Mouse (Mus musculus) CH12.LX (cell line): ENCODE measurements around the gene Cdk4.
A peak's percentile ranks its signal among the peaks of the same experiment; 100 is the strongest.

Source experiments
- CHD2 ChIP-seq: IDR thresholded peaks from 2 replicates; pipeline ENCODE4 v1.6.1; 2011; ENCODE audit warnings: low read length, improper control_type of control experiment
- CTCF ChIP-seq, 2 experiments: IDR thresholded peaks in 1 of 2; conservative IDR thresholded peaks in 1 of 2; 2 replicates each; pipeline ENCODE4 v1.5.1; 2011 to 2012; ENCODE audit warnings: low read depth in 2 of 2, low read length in 2 of 2, improper control_type of control experiment in 1 of 2, inconsistent platforms in 1 of 2, mild to moderate bottlenecking in 1 of 2, moderate library complexity in 1 of 2
- EP300 ChIP-seq: IDR thresholded peaks from 2 replicates; pipeline ENCODE4 v1.6.1; 2011; ENCODE audit warnings: low read length, improper control_type of control experiment
- JUN ChIP-seq: IDR thresholded peaks from 2 replicates; pipeline ENCODE4 v1.6.1; 2011; ENCODE audit warnings: low read depth, mild to moderate bottlenecking, low read length, improper control_type of control experiment, moderate library complexity; ENCODE audit not compliant: insufficient read depth
- MAFK ChIP-seq: IDR thresholded peaks from 2 replicates; pipeline ENCODE4 v1.6.1; 2011; ENCODE audit warnings: low read length, improper control_type of control experiment; ENCODE audit not compliant: insufficient replicate concordance
- MYC ChIP-seq: IDR thresholded peaks from 2 replicates; pipeline ENCODE4 v1.6.1; 2011; ENCODE audit warnings: low read depth, mild to moderate bottlenecking, improper control_type of control experiment, low read length
- NELFE ChIP-seq: IDR thresholded peaks from 2 replicates; pipeline ENCODE4 v1.6.1; 2011; ENCODE audit warnings: low read depth, low read length, improper control_type of control experiment
- PAX5 ChIP-seq: IDR thresholded peaks from 2 replicates; pipeline ENCODE4 v1.6.1; 2012; ENCODE audit warnings: low read length, inconsistent platforms, mixed read lengths
- POLR2A ChIP-seq: IDR thresholded peaks from 2 replicates; pipeline ENCODE4 v1.6.1; 2011; ENCODE audit warnings: low read depth, mild to moderate bottlenecking, improper control_type of control experiment, low read length
- SIN3A ChIP-seq: IDR thresholded peaks from 2 replicates; pipeline ENCODE4 v1.6.1; 2012; ENCODE audit warnings: low read length, improper control_type of control experiment, inconsistent platforms
- TBP ChIP-seq: conservative IDR thresholded peaks from 2 replicates; pipeline ENCODE4 v1.6.1; 2011; ENCODE audit warnings: low read depth, low read length, improper control_type of control experiment
- USF1 ChIP-seq: IDR thresholded peaks from 2 replicates; pipeline ENCODE4 v1.6.1; 2014; ENCODE audit warnings: low read depth, mild to moderate bottlenecking, inconsistent platforms, low read length, improper control_type of control experiment
- ZMIZ1 ChIP-seq: IDR thresholded peaks from 2 replicates; pipeline ENCODE4 v1.6.1; 2012; ENCODE audit warnings: low read depth, mild to moderate bottlenecking, inconsistent platforms, low read length, improper control_type of control experiment
- ZNF384 ChIP-seq: IDR thresholded peaks from 2 replicates; pipeline ENCODE4 v1.6.1; 2012; ENCODE audit warnings: low read depth, low read length, improper control_type of control experiment, inconsistent platforms

GRCm38 (mm10) chr10:127107563-127108261 lies 44.4 kb downstream of the Cdk4 start:
- TF ChIP-seq ZNF384 (no peak), MYC (no peak), POLR2A (no peak), TBP (no peak), EP300 (no peak), JUN (no peak), ZMIZ1 (no peak), USF1 (peak; percentile 49), CTCF (conservative IDR thresholded peaks at IDR 0.05 in 1 of 2, IDR thresholded peaks at IDR 0.05 in 1 of 2; ENCODE audit: low read depth in 2 of 2, low read length in 2 of 2) (no peak), MAFK (no peak), SIN3A (no peak), NELFE (no peak), CHD2 (no peak), PAX5 (no peak)
